Mouse (Mus musculus) cortical plate, adult 2 months (tissue): ENCODE results near the gene Clcf1.

Experiments
- CTCF ChIP-seq: fragments of 200-500 bp; IDR thresholded peaks from 2 replicates; pipeline ENCODE4 v1.5.1; 2011; ENCODE audit warnings: mild to moderate bottlenecking, control low read depth, low read length; ENCODE audit not compliant: insufficient read depth; ENCODE audit errors: extremely low read depth
- POLR2A ChIP-seq: fragments of 200-500 bp; IDR thresholded peaks from 2 replicates; pipeline ENCODE4 v1.6.1; 2011; ENCODE audit warnings: mild to moderate bottlenecking, low read length, control low read depth; ENCODE audit not compliant: insufficient read depth; ENCODE audit errors: extremely low read depth

GRCm38 (mm10) chr19:4190831-4191334 is 23.2 kb upstream of the Clcf1 start, which contains the start of gene Tbc1d10c:
- TF ChIP-seq CTCF, result no peak
- no peak for TF ChIP-seq POLR2A
